Mouse (Mus musculus): ENCODE results near the gene Rbm38.

- TF ChIP-seq CTCF (IDR thresholded peaks at IDR 0.05; ENCODE audit: control insufficient read depth, insufficient read depth, low read length) (no peak), POLR2A (IDR thresholded peaks at IDR 0.05; ENCODE audit: borderline replicate concordance, control insufficient read depth, low read depth, low read length) (no peak)
Measured at GRCm38 (mm10) chr2:173014741-173015287, 5.5 kb upstream of the Rbm38 start.

Measured in bone marrow, adult 2 months (tissue).